Mouse (Mus musculus): ENCODE data around the gene St14. TPM values are rescaled to one million over a fixed set of nuclear protein-coding genes. Genes with fewer than 3 reads are reported as not detected.

Gene St14
- polyA plus RNA-seq, 1 experiment from 2014 or later, result 0.37 TPM

Other genes with a start within 250 kb of the St14 start
- 4.6 and 4.8 TPM in 2 replicates for gene Adamts15, start 209.4 kb downstream of the St14 start, polyA plus RNA-seq (2014; fragmentation: Nextera tagmentation; extraction: Ambion mirVana)
- gene Adamts8, start 189.3 kb downstream of the St14 start, polyA plus RNA-seq (2014; fragmentation: Nextera tagmentation; extraction: Ambion mirVana), result 2.0 and 3.0 TPM in 2 replicates
- gene Zbtb44, start 101.2 kb downstream of the St14 start, polyA plus RNA-seq (2014; fragmentation: Nextera tagmentation; extraction: Ambion mirVana), result 3.4 and 4.4 TPM in 2 replicates
- 398 and 452 TPM in 2 replicates for gene Aplp2, start 80.0 kb upstream of the St14 start, polyA plus RNA-seq (2014; fragmentation: Nextera tagmentation; extraction: Ambion mirVana)
- 7.9 and 9.7 TPM in 2 replicates for gene Prdm10, start 148.7 kb upstream of the St14 start, polyA plus RNA-seq (2014; fragmentation: Nextera tagmentation; extraction: Ambion mirVana)